Mouse (Mus musculus) v-Abl transformed pro-B cells (cell line): Measurements from ENCODE around the gene Jagn1.

Source experiments
- in situ Hi-C, 2 experiments: fragments of 400-800 bp; cut with MboI; formaldehyde crosslinking; loops; one replicate each; pipeline ENCODE4 v1.15.1; 2025; ENCODE audit not compliant: unreplicated experiment in 2 of 2

Jagn1 gene

GRCm38 (mm10) chr6:113469432-113469831 lies 27.1 kb downstream of the Jagn1 start:
- in situ Hi-C loops: no loop called here

- in situ Hi-C loops: no loop called here
Measured at GRCm38 (mm10) chr6:113471297-113471936, 29.0 kb downstream of the Jagn1 start, which contains the start of gene Il17rc. TSS of gene Il17rc (plus strand) at chr6:113471427.

GRCm38 (mm10) chr6:113472061-113472460 lies 29.7 kb downstream of the Jagn1 start:
- in situ Hi-C loops: no loop called here

GRCm38 (mm10) chr6:113473246-113473645 lies 30.9 kb downstream of the Jagn1 start:
- in situ Hi-C loops: no loop called here

GRCm38 (mm10) chr6:113473715-113474114 lies 31.3 kb downstream of the Jagn1 start:
- in situ Hi-C loops: no loop called here

GRCm38 (mm10) chr6:113477353-113477752 lies 35.0 kb downstream of the Jagn1 start:
- in situ Hi-C loops: no loop called here

- in situ Hi-C loops: no loop called here
Measured at GRCm38 (mm10) chr6:113478906-113479305, 36.5 kb downstream of the Jagn1 start.

GRCm38 (mm10) chr6:113480555-113481373 lies 38.4 kb downstream of the Jagn1 start:
- in situ Hi-C loops: no loop called here

GRCm38 (mm10) chr6:113482477-113483099 lies 40.2 kb downstream of the Jagn1 start:
- in situ Hi-C loops: no loop called here

GRCm38 (mm10) chr6:113483100-113483615 lies 40.8 kb downstream of the Jagn1 start, which contains the start of gene Creld1:
TSS of gene Creld1 (plus strand) at chr6:113483297.
- in situ Hi-C loops: no loop called here

- in situ Hi-C loops: no loop called here
Measured at GRCm38 (mm10) chr6:113483729-113484128, 41.4 kb downstream of the Jagn1 start.

GRCm38 (mm10) chr6:113487125-113487576 lies 44.8 kb downstream of the Jagn1 start:
- in situ Hi-C loops: no loop called here

GRCm38 (mm10) chr6:113489410-113489809 lies 47.0 kb downstream of the Jagn1 start:
- in situ Hi-C loops: no loop called here

GRCm38 (mm10) chr6:113492101-113492864 lies 49.9 kb downstream of the Jagn1 start:
- in situ Hi-C loops: no loop called here

- in situ Hi-C loops: no loop called here
Measured at GRCm38 (mm10) chr6:113494258-113494788, 52.0 kb downstream of the Jagn1 start.

- in situ Hi-C loops: no loop called here
Measured at GRCm38 (mm10) chr6:113495071-113495675, 52.8 kb downstream of the Jagn1 start.
